Mouse (Mus musculus): ENCODE data around the gene Rbm48.
A peak's percentile ranks its signal among the peaks of the same experiment; 100 is the strongest.
"Not testable (repeated sequence)": the region's sequence is repeated elsewhere in the genome, so short reads cannot be mapped to it uniquely, and the experiment has no call there.

Rbm48 gene

DNA sequence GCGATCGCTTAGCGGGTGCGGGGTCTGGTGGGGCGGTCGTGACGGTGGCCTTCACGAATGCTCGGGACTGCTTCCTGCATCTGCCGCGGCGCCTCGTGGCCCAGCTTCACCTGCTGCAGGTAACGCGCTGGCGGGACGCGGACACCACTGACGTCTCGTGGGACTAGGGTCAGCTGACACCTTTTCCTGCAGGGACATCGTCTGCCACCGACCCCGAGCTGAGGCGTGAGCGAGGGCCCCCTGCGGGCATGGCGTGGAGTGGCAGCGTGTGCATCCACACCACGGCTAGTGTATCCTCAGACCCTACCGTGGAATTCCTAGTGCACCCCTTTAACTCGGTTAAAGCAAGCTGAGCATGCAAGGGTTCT lies at the start of gene Rbm48:
Gene Rbm48 (minus strand): TSS at position 187 of the 368 bp plus-strand sequence.
- DNase-seq (ENCODE audit: low spot score), result peak; percentile 79

DNA sequence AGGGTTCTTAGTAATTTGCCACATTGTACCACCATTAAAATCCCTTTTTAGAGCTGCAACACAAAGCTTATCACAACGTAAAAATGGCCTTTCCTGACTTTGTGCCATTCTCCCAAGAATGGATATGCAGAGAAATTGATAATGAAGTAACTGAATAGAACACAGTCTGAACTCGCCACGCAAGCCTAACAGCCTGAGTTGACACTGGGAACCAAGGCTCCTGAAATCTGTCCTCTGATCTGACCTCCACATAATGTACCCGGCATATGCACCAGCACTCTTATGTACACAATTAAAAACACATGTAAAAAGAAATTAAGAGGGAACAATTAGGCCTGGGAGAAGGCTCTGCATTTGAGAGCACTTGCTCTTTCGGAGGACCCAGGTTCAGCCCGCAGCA lies 48.9 kb upstream of the Rbm48 start:
- DNase-seq (ENCODE audit: low spot score), result no peak

DNA sequence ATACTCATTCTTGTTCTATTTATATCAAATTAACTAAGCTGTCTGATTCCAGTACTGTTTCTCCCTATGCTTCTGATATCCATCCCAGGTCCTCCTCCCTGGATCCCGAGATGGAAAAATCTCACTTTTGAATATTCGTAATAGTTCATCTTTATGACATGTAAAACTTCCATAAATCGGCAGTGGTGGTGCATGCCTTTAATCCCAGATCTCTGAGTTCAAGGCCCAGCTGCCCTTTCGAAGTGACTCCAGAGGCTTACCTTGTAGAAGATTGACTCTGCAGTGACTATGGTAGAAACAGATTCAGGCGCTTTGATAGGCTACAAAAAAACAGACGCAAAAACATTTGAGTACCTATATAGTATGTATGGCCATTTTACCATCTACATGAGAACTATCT lies 48.2 kb upstream of the Rbm48 start:
- no peak for DNase-seq (ENCODE audit: low spot score)

DNA sequence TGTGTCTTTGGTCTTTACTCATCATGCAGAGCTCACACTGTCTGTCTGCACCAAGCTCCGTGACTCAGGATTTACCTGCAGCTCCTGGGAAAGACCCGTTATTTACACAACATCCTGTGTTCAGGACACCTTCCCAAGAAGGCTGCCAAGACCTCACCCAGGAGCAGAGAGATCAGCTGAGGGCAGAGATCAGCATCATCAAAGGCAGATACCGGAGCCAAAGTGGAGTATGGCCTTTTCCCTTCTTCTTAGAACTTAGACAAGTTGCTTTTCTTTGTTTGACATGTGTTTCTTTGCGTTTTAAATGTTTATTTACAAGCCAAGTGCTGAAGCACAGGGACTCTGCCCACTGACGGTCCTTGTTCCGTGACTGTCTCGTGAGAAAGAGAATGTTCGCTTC lies 38.9 kb upstream of the Rbm48 start:
- no peak for DNase-seq (ENCODE audit: low spot score)

DNA sequence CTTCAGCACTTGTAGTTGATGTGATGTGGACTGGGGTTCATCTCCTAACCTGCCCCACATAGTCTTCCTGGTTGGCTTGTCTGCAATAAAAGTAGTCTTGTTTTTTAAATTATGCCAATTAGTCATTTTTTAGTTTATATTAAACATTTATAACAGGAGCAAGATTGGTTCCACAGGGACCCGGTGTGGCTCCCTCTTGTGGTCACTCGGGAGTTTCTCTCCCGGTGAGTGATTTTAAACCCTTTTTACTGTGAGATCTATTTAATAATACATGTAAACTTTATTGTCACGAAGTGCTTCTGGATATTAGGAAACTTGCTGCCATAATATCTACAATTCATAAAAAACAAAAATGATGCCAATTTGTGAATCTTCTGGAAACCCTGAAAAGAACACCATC lies 37.6 kb upstream of the Rbm48 start:
- DNase-seq (ENCODE audit: low spot score), result no peak

DNA sequence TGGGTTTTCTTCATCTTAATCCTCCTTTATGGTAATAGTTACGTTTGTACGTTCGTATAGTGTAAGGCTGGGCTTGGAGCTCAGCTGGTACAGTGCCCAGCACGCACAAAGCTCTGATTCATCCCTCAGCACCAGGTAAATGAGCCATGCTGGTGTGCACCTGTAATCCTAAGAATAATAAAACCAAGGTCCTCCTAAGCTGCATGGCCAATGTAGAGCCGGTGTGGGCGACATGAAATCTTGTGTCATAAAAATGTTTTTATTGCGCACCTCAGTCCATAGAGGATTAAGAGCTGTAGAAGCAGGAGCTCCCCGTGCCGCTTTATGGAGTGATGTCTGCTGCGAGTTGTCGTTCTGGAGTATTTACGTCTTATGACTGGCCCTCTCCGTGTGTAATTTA lies 36.9 kb upstream of the Rbm48 start:
- no peak for DNase-seq (ENCODE audit: low spot score)

DNA sequence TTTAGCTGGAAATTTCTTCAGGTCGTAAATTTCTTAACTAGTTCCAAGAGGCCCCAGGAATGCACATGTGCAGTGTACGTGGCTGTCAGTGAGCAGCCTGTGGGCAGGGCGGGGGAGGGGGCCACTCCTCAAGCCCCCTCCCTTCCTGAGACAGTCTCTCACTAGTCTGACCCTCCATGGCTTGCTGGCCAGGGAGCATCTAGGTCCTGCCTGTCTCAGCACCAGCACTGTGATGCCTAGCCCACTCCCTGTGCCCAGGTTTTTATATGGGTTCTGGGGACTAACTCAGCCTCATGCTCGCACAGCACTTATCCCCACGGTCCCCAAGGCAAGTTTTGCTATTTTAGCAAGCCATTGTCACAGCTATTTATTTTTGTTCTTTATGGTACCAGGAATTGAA lies 35.9 kb upstream of the Rbm48 start:
- no peak for DNase-seq (ENCODE audit: low spot score)

DNA sequence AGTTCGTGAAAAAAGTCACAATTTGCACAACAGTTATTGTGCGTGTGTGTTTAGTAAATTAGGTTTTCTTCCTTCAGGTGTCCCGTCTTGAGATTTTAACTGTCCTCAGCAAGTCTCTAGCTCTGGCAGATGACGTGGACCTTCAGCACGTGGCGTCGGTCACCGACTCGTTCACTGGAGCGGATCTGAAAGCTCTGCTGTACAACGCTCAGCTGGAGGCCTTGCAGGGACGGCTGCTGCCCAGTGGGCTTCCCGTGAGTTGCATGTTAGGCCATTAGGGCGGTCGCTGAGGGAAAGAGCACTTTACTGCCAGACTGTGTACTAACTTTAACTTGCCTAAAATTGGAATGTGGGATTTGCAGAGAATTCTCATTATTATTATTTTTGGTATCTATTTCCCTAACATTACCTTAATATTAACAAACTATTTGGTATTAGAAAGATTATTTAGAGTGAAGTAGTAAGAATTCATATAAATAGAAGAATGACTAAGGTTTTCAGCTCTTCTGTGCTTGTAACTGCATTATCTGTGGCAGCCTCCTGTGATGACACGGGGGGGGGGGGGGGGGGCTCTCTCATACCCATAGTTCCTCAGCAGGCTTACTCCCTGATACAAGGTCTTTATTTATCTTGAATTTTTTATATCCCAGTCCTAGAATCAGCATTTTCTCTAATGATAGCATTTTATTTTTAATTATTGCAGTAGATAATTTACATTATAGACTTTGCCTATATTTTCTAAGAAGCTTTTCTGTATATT lies 35.3 kb upstream of the Rbm48 start:
- no peak for DNase-seq (ENCODE audit: low spot score)

DNA sequence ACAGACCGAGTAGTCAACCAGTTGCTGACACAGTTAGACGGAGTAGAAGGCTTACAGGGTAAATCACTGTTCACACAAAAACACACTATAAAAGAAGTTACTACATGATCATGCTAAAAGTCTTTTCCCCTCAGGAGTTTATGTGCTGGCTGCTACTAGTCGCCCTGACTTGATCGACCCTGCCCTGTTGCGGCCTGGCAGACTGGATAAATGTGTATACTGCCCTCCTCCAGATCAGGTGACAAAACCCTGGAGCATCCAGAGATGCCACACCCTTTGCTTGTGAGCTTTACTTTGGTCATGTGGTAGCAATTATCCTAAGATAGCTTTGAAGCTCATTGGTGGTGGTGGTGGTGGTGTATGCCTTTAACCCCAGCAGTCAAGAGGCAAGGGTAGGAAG lies 33.7 kb upstream of the Rbm48 start:
- no peak for DNase-seq (ENCODE audit: low spot score)

DNA sequence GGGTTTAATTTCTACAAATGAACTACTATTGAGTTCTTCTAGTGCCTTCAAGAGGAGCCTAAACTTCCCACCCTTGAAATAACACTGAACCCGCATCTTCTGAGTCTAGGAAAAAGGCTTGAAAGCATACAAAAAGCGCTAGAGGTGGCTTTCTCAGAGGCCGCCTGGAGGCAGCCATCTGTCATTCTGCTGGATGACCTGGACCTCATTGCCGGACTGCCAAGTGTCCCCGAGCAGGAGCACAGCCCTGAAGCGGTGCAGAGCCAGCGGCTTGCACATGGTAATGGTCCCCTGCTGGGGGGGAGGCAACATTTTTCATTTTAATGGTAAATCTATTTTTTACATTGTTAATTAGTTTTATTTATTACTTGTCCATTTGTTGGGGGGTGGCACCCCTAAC lies 24.1 kb upstream of the Rbm48 start:
- DNase-seq (ENCODE audit: low spot score), result no peak

DNA sequence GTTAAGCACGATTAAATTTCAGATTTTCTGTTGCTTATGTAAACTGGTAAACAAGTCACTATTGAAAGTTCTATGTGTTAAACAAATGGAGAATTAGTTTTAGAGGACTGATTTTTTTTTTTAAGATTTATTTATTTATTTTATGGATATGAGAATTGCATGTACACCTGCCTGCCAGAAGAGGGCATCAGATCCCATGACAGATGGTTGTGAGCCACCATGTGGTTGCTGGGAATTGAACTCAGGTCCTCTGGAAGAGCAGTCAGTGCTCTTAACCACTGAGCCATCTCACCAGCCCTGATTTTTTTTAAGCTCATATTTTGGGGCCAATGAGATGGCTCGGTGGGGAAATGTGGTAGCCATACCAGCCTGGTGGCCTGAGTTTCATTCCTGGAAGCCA lies 15.4 kb upstream of the Rbm48 start:
- DNase-seq (ENCODE audit: low spot score), result not testable (repeated sequence)

DNA sequence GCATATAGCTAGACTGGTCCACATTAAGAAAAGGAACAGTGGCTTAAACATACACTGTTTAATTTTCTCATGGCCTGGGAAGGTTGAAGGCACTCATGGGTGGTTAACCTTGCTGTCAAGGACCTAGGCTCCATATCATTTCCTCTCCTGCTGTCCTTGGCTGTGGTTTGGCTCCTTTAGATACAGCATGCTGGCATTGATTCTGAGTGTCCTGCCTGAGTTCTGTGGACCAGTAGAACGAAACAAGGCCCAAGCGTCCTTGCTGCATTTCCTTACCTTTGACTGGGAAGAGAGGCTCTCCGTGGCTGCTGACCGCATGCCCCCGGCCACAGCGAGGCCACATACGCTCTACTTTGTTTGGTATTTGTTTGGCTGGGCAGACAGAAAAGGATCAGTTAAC lies 12.9 kb upstream of the Rbm48 start:
- no peak for DNase-seq (ENCODE audit: low spot score)

DNA sequence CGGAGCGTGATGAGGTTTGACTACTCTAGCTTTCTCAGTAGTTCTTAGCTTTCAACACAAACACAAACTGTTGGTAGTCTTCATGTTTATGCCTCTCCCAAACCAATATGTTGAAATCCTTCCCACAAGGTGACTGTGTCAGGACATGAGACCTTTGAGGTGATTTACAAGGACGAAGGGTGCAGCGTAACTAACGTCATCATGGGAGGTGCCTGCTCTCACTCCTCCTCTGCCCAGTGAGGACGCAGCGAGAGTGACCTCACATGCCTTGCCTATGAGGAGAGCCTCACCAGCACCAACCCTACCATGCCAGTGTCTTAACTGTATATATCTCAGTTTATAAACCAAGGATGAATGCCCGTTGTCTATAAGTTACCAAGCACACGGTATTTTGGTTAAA lies 10.7 kb upstream of the Rbm48 start:
- DNase-seq (ENCODE audit: low spot score), result no peak

DNA sequence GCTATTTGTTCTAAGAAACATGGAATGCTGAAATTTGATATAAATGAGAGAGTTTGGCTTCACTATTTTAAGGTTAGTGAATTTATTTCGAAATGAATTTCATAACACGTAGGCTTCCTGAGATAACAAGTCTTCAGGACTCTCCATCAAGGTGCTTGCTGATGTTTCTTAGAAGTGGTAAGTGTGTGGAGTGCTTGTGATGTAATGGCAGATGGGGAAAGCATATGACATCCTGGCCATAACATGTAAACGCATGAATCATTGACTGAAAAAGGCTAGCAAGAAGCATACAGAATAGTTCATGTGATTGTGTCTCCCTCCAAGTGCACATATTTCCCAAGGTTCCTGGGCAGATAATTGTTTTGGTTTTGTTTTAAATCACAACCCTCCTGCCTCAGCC lies 4.4 kb upstream of the Rbm48 start:
- DNase-seq (ENCODE audit: low spot score), result no peak

DNA sequence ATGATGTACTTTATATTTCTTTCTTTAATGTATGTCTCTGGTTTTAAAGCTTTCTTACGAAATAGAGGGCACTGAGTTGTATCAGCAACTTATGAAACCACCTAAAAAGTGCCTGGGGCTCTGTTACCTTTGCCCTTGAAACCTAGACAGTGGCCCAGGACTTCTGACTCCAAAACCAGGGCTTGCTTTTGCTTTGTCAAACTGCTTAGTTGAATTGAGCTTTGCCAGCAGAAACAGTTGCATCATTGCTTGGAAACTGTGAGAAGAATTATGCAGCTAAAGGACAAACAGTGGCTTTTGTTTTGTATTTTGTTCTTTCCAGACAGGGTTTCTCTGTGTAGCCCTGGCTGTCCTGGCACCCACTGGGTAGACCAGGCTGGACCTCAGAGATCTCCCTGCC lies 3.9 kb upstream of the Rbm48 start:
- no peak for DNase-seq (ENCODE audit: low spot score)

DNA sequence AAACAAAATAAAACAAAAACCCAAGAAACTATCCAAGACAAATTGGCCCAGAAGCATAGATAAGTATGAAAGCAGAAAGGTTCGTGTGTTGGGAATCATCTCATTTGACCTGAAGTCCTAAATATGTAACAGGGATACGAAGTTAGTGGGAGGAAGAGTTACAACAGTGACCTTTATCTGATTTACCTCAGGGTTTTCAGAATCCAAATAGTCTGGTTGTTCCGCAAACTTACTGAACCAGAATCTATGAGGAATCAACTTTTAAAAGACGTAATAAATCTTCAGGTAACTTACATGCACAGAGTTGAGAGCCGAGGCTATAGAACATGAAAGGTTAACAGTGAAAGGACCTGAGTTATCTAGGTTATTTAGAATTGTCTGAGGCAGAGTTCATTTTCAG lies 2.4 kb upstream of the Rbm48 start:
- no peak for DNase-seq (ENCODE audit: low spot score)

DNA sequence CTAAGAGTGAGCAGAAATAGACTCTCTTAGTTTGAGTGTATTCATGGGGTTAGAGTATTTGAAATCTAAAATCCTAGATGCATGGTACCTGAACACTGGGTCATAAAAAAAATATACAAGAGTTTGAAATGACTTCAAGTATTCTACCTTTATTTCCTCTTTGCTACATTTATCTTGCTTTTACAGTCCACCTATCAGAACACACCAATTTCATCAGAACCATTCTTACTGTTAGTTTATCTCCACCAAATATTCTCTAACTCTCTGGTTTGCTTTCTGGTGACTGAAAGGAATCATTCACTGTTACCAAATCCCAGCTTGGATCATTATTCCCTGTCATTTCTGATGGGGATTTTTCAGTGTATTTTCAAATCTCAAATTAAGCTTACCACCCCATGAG lies 786 bp upstream of the Rbm48 start:
- no peak for DNase-seq (ENCODE audit: low spot score)

DNA sequence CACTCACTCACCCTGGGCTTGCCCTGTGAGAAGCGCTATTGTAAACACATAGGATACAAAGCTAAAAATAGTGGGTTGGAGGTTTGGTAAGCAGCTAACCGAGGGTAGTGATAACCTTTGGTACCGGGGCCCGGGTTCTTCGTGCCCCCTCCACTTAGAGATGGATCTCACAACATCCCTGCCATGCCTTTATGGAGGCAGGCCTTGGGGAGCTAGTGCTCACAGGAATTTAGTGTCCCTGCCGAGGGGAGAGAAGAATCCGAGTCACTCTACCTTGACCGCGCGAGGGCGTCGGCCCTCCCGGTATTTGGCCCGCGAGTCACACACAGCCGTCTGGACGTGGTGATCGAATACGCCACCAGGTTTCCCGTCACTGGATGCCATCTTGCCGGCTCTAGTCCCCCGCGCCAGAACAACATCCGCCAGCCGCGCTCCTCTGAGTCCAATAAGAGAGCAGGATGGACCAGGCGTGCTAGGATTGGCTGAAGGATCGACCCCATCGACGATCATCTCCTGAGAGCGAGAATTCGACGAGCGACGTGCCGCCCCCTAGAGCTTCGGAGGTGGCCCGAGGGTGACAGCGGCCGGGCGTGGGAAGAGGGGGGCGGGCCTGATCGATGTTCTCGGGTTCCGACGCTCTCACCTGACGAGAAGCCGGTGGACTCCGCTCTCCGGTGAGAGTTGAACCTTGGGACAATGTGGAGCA lies 539 bp downstream of the Rbm48 start, which contains the start of gene Pex1:
Gene Pex1 (plus strand): TSS at position 374 of the 706 bp plus-strand sequence.
- DNase-seq (ENCODE audit: low spot score), result peak; percentile 92

DNA sequence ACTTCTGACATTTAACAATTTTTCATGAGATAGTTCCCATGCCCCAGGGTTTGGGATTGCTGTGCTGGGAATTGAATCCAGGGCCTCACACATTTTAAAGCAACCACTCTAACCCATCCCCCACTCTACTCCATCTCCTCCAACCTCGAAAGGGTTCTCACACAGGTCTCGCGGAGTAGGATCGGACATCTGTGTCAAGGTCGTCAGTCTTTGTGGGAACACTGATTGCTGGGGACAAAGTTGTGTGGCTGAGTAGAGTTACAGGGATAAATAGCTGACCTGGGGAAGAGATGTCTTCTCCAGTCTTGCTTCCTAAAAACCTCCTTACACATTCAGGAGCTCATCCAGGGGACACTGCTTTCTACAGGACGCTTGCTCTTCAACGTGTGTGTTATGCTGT lies 17.3 kb downstream of the Rbm48 start:
- DNase-seq (ENCODE audit: low spot score), result no peak

DNA sequence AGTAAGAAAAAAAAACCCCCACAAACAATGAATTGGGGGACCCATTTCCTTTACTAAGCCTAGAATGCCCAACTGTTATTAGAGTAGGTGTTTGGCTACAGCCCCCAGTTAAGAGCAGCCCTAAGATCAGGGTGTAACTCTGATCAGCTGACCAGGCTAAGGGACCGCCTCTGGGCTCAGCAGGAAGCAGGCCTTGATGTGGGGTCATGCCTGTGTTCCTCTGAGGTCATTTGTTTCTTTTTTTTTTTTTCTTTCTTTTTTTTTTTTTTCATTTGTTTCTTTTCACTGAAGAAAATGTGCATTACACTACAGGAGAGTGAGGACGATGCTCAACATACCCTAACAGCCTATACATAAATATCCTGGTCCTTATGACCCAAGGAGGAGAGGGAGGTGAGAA lies 18.4 kb downstream of the Rbm48 start:
- DNase-seq (ENCODE audit: low spot score), result no peak

DNA sequence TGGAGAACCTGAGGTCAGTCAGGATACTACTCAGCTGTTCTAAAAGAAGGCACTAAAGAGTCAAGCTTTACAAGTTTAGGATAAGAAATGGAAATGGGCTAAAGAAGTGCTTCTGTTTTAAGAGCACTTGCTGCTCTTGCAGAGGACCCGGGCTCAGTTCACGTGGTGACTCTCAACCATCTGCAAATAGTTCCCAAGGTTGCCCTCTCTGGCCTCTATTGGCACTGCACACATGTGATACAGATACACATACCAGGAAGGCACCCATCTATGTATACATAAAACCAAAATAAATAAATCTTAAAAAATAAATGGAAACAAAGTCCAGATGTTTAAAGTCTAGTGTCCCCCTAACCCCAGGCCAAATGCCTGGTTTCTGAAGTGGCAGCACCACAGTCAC lies 21.6 kb downstream of the Rbm48 start:
- DNase-seq (ENCODE audit: low spot score), result no peak

DNA sequence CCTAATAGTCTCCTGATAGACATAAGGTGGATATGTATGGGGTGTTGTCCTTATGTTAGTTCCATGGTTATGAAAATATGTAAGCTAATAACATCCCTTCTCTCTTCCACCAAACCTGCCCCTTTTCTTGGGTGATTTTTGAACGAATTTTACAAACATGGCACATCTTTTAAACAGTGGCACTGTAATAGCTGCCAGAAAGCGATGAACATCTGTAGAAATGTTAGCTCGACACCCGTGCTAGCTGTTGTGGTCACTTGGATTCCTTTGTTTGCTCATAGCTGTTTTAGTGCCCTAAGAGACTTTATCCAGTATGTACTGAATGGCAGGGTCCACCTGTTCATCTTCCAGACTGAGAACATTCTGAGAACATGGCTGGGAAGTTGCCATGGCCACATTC lies 25.1 kb downstream of the Rbm48 start, which contains the start of gene 1700109H08Rik:
Gene 1700109H08Rik (plus strand): TSS at position 301 of the 400 bp plus-strand sequence.
- DNase-seq (ENCODE audit: low spot score), result no peak

DNA sequence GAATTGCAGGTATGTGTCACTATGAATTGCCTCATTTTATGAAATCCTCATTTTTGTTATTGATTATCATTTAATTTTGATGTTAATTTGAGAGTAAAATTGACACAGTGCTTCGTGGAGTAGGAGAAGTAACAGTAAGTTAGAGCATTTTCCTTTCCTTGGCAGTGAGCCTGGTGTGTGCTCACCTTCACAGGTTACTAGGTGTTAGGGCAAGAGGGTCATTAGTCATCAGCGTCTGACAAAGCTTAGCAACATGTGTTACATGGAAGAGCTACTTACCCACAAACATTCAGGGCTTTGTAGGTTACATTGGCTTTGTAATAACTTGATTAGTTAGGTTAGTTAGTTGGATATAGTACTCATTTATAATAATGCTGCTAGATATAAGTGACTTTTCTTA lies 42.2 kb downstream of the Rbm48 start:
- DNase-seq (ENCODE audit: low spot score), result no peak

DNA sequence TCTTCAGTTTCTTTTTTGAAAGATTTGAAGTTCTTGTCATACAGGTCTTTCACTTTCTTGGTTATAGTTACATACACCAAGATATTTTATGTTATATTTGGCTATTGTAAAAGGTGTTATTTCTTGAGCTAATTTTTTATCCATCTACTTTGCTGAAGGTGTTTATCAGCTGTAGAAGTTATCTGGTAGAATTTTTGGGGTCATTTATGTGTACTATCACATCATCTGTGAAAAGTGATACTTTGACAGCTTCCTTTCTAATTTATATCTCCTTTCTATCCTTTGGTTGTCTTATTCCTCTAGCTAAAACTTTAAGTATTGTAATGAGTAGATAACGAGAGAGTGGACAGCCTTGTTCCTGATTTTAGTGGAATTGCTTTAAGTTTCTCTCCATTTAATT lies 44.9 kb downstream of the Rbm48 start:
- no peak for DNase-seq (ENCODE audit: low spot score)
